Mouse (Mus musculus) MEL (cell line): ENCODE measurements around the gene 1700003H04Rik. TPM values are rescaled to one million over a fixed set of nuclear protein-coding genes. Genes with fewer than 3 reads are reported as not detected.
A peak's percentile ranks its signal among the peaks of the same experiment; 100 is the strongest.

ENCODE experiments used
- DNase-seq: peaks from one replicate; pipeline ENCODE4 v3.0.0; 2011; ENCODE audit warnings: low read depth, low spot score
- H3K27ac ChIP-seq: 2 replicates; pipeline ENCODE4 v1.5.1; 2012; ENCODE audit warnings: low read depth, mild to moderate bottlenecking, control low read depth, low read length, moderate library complexity; ENCODE audit not compliant: control insufficient read depth
- H3K27me3 ChIP-seq, 2 experiments: fragments of 150-350 bp in 1 of 2; sonication (generic) in 1 of 2; 2 replicates each; pipeline ENCODE4 v1.6.1; 2012; ENCODE audit warnings: low read length in 2 of 2, mild to moderate bottlenecking in 2 of 2, improper control_type of control experiment in 1 of 2, moderate library complexity in 1 of 2; ENCODE audit not compliant: insufficient read depth in 2 of 2, control insufficient read depth in 1 of 2
- H3K36me3 ChIP-seq, 2 experiments: 2 replicates each; pipeline ENCODE4 v1.6.1; 2012 to 2014; ENCODE audit warnings: low read length in 2 of 2, improper control_type of control experiment in 1 of 2, inconsistent platforms in 1 of 2, mild to moderate bottlenecking in 1 of 2; ENCODE audit not compliant: insufficient read depth in 2 of 2, control insufficient read depth in 1 of 2
- H3K4me1 ChIP-seq, 2 experiments: fragments of 150-350 bp in 1 of 2; sonication (generic) in 1 of 2; 2 replicates each; pipeline ENCODE4 v1.6.1; 2012; ENCODE audit warnings: low read length in 2 of 2, improper control_type of control experiment in 1 of 2, mild to moderate bottlenecking in 1 of 2; ENCODE audit not compliant: insufficient read depth in 2 of 2, control insufficient read depth in 1 of 2
- H3K4me3 ChIP-seq, 2 experiments: fragments of 150-350 bp in 1 of 2; sonication (generic) in 1 of 2; 2 replicates each; pipeline ENCODE4 v1.5.1; 2012; ENCODE audit warnings: low read depth in 2 of 2, low read length in 2 of 2, mild to moderate bottlenecking in 2 of 2, moderate library complexity in 2 of 2, control low read depth in 1 of 2, improper control_type of control experiment in 1 of 2; ENCODE audit not compliant: control insufficient read depth in 1 of 2, insufficient read depth in 1 of 2
- H3K79me2 ChIP-seq: 2 replicates; pipeline ENCODE4 v1.6.1; 2012; ENCODE audit warnings: mild to moderate bottlenecking, low read length, moderate library complexity; ENCODE audit not compliant: control insufficient read depth, poor library complexity, insufficient read depth
- H3K9ac ChIP-seq: 2 replicates; pipeline ENCODE4 v1.6.1; 2012; ENCODE audit warnings: low read depth, mild to moderate bottlenecking, control low read depth, low read length, moderate library complexity; ENCODE audit not compliant: control insufficient read depth, poor library complexity, severe bottlenecking
- H3K9me3 ChIP-seq: fragments of 150-350 bp; sonication (generic); replicated peaks from 2 replicates; pipeline ENCODE4 v1.6.1; 2012; ENCODE audit warnings: mild to moderate bottlenecking, low read length, improper control_type of control experiment, moderate library complexity; ENCODE audit not compliant: insufficient read depth
- E2F4 ChIP-seq: IDR thresholded peaks from 2 replicates; pipeline ENCODE4 v1.6.1; 2011; ENCODE audit warnings: low read depth, low read length, improper control_type of control experiment, borderline replicate concordance
- ELF1 ChIP-seq: IDR thresholded peaks from 2 replicates; pipeline ENCODE4 v1.6.1; 2014; ENCODE audit warnings: low read depth, mild to moderate bottlenecking, inconsistent platforms, low read length, improper control_type of control experiment, moderate library complexity
- EP300 ChIP-seq, 2 experiments: IDR thresholded peaks; 2 replicates each; pipeline ENCODE4 v1.6.1; 2011; ENCODE audit warnings: improper control_type of control experiment in 2 of 2, low read length in 2 of 2, low read depth in 1 of 2, mild to moderate bottlenecking in 1 of 2
- ETS1 ChIP-seq: IDR thresholded peaks from 2 replicates; pipeline ENCODE4 v1.6.1; 2012; ENCODE audit warnings: low read depth, mild to moderate bottlenecking, inconsistent platforms, low read length, improper control_type of control experiment, moderate library complexity
- GABPA ChIP-seq: IDR thresholded peaks from 2 replicates; pipeline ENCODE4 v1.6.1; 2012; ENCODE audit warnings: low read depth, mild to moderate bottlenecking, inconsistent platforms, low read length, improper control_type of control experiment, moderate library complexity
- GATA1 ChIP-seq: IDR thresholded peaks from 2 replicates; pipeline ENCODE4 v1.6.1; 2011; ENCODE audit warnings: low read depth, low read length, improper control_type of control experiment
- HCFC1 ChIP-seq: IDR thresholded peaks from 2 replicates; pipeline ENCODE4 v1.6.1; 2012; ENCODE audit warnings: low read depth, mild to moderate bottlenecking, inconsistent platforms, low read length, improper control_type of control experiment, moderate library complexity
- JUND ChIP-seq: IDR thresholded peaks from 2 replicates; pipeline ENCODE4 v1.6.1; 2011; ENCODE audit warnings: low read depth, mild to moderate bottlenecking, improper control_type of control experiment, low read length
- MAFK ChIP-seq: IDR thresholded peaks from 2 replicates; pipeline ENCODE4 v1.6.1; 2011; ENCODE audit warnings: low read depth, mild to moderate bottlenecking, low read length, improper control_type of control experiment, borderline replicate concordance
- NELFE ChIP-seq: IDR thresholded peaks from 2 replicates; pipeline ENCODE4 v1.6.1; 2011; ENCODE audit warnings: low read depth, low read length, improper control_type of control experiment
- NRF1 ChIP-seq: IDR thresholded peaks from 2 replicates; pipeline ENCODE4 v1.6.1; 2014; ENCODE audit warnings: low read depth, mild to moderate bottlenecking, inconsistent platforms, low read length, improper control_type of control experiment, moderate library complexity; ENCODE audit not compliant: poor library complexity, insufficient read depth, severe bottlenecking
- POLR2AphosphoS2 ChIP-seq: IDR thresholded peaks from 2 replicates; pipeline ENCODE4 v1.6.1; 2011; ENCODE audit warnings: low read length, improper control_type of control experiment
- RCOR1 ChIP-seq: IDR thresholded peaks from 2 replicates; pipeline ENCODE4 v1.6.1; 2012; ENCODE audit warnings: low read depth, mild to moderate bottlenecking, inconsistent platforms, low read length, improper control_type of control experiment
- SIN3A ChIP-seq: IDR thresholded peaks from 2 replicates; pipeline ENCODE4 v1.6.1; 2012; ENCODE audit warnings: low read length, improper control_type of control experiment, inconsistent platforms
- SMC3 ChIP-seq: IDR thresholded peaks from 2 replicates; pipeline ENCODE4 v1.6.1; 2011; ENCODE audit warnings: low read depth, low read length, improper control_type of control experiment
- TAL1 ChIP-seq: IDR thresholded peaks from 2 replicates; pipeline ENCODE4 v1.6.1; 2012; ENCODE audit warnings: mild to moderate bottlenecking, inconsistent platforms, low read length, moderate library complexity, mixed read lengths
- TBP ChIP-seq: IDR thresholded peaks from 2 replicates; pipeline ENCODE4 v1.8.0; 2011; ENCODE audit warnings: low read depth, low read length, improper control_type of control experiment
- TCF12 ChIP-seq: IDR thresholded peaks from 2 replicates; pipeline ENCODE4 v1.6.1; 2014; ENCODE audit warnings: low read depth, mild to moderate bottlenecking, inconsistent platforms, low read length, improper control_type of control experiment, moderate library complexity
- USF1 ChIP-seq: IDR thresholded peaks from 2 replicates; pipeline ENCODE4 v1.6.1; 2014; ENCODE audit warnings: low read depth, mild to moderate bottlenecking, inconsistent platforms, low read length, improper control_type of control experiment, moderate library complexity
- ZKSCAN1 ChIP-seq: IDR thresholded peaks from 2 replicates; pipeline ENCODE4 v1.6.1; 2012; ENCODE audit warnings: low read depth, mild to moderate bottlenecking, inconsistent platforms, low read length, improper control_type of control experiment, moderate library complexity
- ZMIZ1 ChIP-seq: IDR thresholded peaks from 2 replicates; pipeline ENCODE4 v1.6.1; 2012; ENCODE audit warnings: low read depth, mild to moderate bottlenecking, inconsistent platforms, low read length, improper control_type of control experiment, moderate library complexity
- ZNF384 ChIP-seq: IDR thresholded peaks from 2 replicates; pipeline ENCODE4 v1.6.1; 2012; ENCODE audit warnings: low read depth, mild to moderate bottlenecking, inconsistent platforms, low read length, improper control_type of control experiment
- polyA plus RNA-seq, 2 experiments: library from polyadenylated mRNA; stranded (reverse) in 1 of 2; unstranded in 1 of 2; fragments of >175 nt in 1 of 2; fragments of >200 nt in 1 of 2; gene quantifications; 2 replicates each; pipeline versions ENCODE4 v1.2.1 to v1.2.4; 2012; ENCODE audit warnings: low replicate concordance in 2 of 2, low read depth in 1 of 2; ENCODE audit not compliant: insufficient read length in 2 of 2, insufficient read depth in 1 of 2, missing spikeins in 1 of 2
- total RNA-seq: library from RNA; depleted of rRNA; stranded (reverse); fragments of 300-350 nt; gene quantifications from 2 replicates; pipeline ENCODE4 v1.2.3, GENCODE M21; 2012

Gene 1700003H04Rik
- total and polyA plus RNA-seq, 3 experiments, result not detected

DNA sequence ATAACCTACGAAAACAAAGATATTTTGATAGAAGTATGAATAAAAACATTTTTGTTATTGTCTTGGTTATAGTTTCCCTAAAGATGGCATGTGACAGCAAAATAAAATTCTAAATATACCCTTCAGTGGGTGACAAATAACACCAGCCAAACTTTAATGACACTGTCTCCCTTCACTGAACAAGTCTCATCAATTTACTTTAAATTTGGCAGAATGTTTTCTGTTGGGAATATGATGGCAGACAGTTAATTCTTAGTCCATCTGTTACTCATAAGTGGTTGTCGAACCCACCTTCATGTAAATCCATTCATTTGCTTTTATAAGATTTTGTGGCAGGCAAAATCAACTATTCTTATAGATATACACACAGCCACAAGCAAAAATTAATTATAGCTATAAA is 42.6 kb downstream of the 1700003H04Rik start:
- peaks cover 7 to 16% of the 10 kb centered on the region in 2 experiments for H3K4me1 ChIP-seq
- peaks cover 0 to 6% of the 10 kb centered on the region in 2 experiments; a peak in 1 of 4 replicates for H3K36me3 ChIP-seq
- no peak overlapping the region for H3K9ac ChIP-seq
- TF ChIP-seq ZKSCAN1 (no peak), ZMIZ1 (no peak), SMC3 (no peak), TBP (no peak), MAFK (no peak), SIN3A (no peak), ELF1 (no peak), POLR2AphosphoS2 (no peak), E2F4 (no peak), EP300 (IDR thresholded peaks at IDR 0.05; ENCODE audit: low read depth in 1 of 2, low read length in 2 of 2) (no peak), ZNF384 (no peak), JUND (no peak)
- DNase-seq, result no peak
- no peak overlapping the region for H3K27ac ChIP-seq
- H3K79me2 ChIP-seq, result no peaks in the 10 kb centered on the region
- no peaks in the 10 kb centered on the region for H3K27me3 ChIP-seq
- no peak overlapping the region for H3K4me3 ChIP-seq
- H3K9me3 ChIP-seq, result no peaks in the 10 kb centered on the region

GRCm38 (mm10) chr3:124536602-124537001 is 44.3 kb downstream of the 1700003H04Rik start:
- Histone ChIP-seq H3K27ac (no peak overlapping the region), H3K36me3 (peaks cover 0 to 6% of the 10 kb centered on the region in 2 experiments; a peak in 1 of 4 replicates), H3K4me1 (peaks cover 7 to 13% of the 10 kb centered on the region in 2 experiments), H3K4me3 (no peak overlapping the region), H3K9ac (no peak overlapping the region), H3K27me3 (no peaks in the 10 kb centered on the region), H3K79me2 (no peaks in the 10 kb centered on the region), H3K9me3 (no peaks in the 10 kb centered on the region)
- peak; percentile 45 for DNase-seq
- TF ChIP-seq SIN3A (no peak), GATA1 (peak; percentile 25; the same call in 1 of the 2 replicates), ZKSCAN1 (no peak), NELFE (no peak), GABPA (no peak), USF1 (0 out of 2 replicates have a peak, but pooled peaks have one; percentile 14), TAL1 (peak; percentile 42), HCFC1 (no peak), EP300 (IDR thresholded peaks at IDR 0.05; ENCODE audit: low read depth in 1 of 2, low read length in 2 of 2) (peak; percentile 33 to 63; a peak in 3 of 4 replicates), TCF12 (peak; percentile 75), NRF1 (no peak), ETS1 (no peak), RCOR1 (no peak)
